Mouse (Mus musculus) liver, embryonic 14.5 days (tissue): ENCODE measurements around the gene Nanos1.

Experiments
- CTCF ChIP-seq: IDR thresholded peaks from 2 replicates; pipeline ENCODE4 v1.5.1; 2016; ENCODE audit warnings: antibody characterized with exemption, low read depth, control low read depth
- EP300 ChIP-seq: IDR thresholded peaks from 2 replicates; pipeline ENCODE4 v1.6.1; 2016; ENCODE audit warnings: antibody characterized with exemption, low read depth

- TF ChIP-seq CTCF (peak; percentile 93), EP300 (no peak)
Measured at GRCm38 (mm10) chr19:60730281-60730852, 25.4 kb upstream of the Nanos1 start.
